Mouse (Mus musculus) intestine, postnatal 0 days (tissue): ENCODE measurements around the gene Lgr6. TPM values are rescaled to one million over a fixed set of nuclear protein-coding genes. Genes with fewer than 3 reads are reported as not detected.

Source experiments
- ATAC-seq: fragments of 200-750 bp; cut with Nextera tagmentation; 2 replicates; pipeline ENCODE4 v1.8.0; 2017; ENCODE audit warnings: mild to moderate bottlenecking, moderate TSS enrichment, moderate library complexity
- H3K27ac ChIP-seq: fragments of 300-500 bp; sonication (generic); 2 replicates; pipeline ENCODE4 v1.5.1; 2014; ENCODE audit warnings: mild to moderate bottlenecking, low read depth, low read length, moderate library complexity
- H3K27me3 ChIP-seq: fragments of 300-500 bp; sonication (generic); replicated peaks from 2 replicates; pipeline ENCODE4 v1.6.1; 2014; ENCODE audit warnings: low read length, mixed read lengths; ENCODE audit not compliant: control insufficient read depth, insufficient read depth
- H3K36me3 ChIP-seq: fragments of 300-500 bp; sonication (generic); 2 replicates; pipeline ENCODE4 v1.6.1; 2014; ENCODE audit warnings: mild to moderate bottlenecking, moderate library complexity; ENCODE audit not compliant: control insufficient read depth, insufficient read depth
- H3K4me1 ChIP-seq: fragments of 300-500 bp; sonication (generic); replicated peaks from 2 replicates; pipeline ENCODE4 v1.6.1; 2014; ENCODE audit warnings: antibody characterized with exemption, low read length, mixed read lengths; ENCODE audit not compliant: control insufficient read depth, insufficient read depth
- H3K4me2 ChIP-seq: fragments of 300-500 bp; sonication (generic); replicated peaks from 2 replicates; pipeline ENCODE4 v1.6.1; 2014; ENCODE audit warnings: low read depth, mild to moderate bottlenecking, moderate library complexity
- H3K4me3 ChIP-seq: fragments of 300-500 bp; sonication (generic); 2 replicates; pipeline ENCODE4 v1.5.1; 2014; ENCODE audit warnings: low read depth, low read length
- H3K9ac ChIP-seq: fragments of 300-500 bp; sonication (generic); 2 replicates; pipeline ENCODE4 v1.6.1; 2014; ENCODE audit warnings: mild to moderate bottlenecking, low read depth, low read length
- H3K9me3 ChIP-seq: fragments of 300-500 bp; sonication (generic); 2 replicates; pipeline ENCODE4 v1.6.1; 2016; ENCODE audit warnings: mixed run types; ENCODE audit not compliant: control insufficient read depth
- CTCF ChIP-seq: sonication (generic); IDR thresholded peaks from 2 replicates; pipeline ENCODE4 v1.5.1; 2016; ENCODE audit warnings: low read depth, mild to moderate bottlenecking, control low read depth, antibody characterized with exemption, moderate library complexity
- WGBS: fragments of 180-500 bp; shearing (Covaris S2); extraction: QIAGEN DNeasy Blood & Tissue Kit; methylation state at CpG from one replicate; pipeline ENCODE4 v1.1.7; 2014; 5-methylcytosine and 5-hydroxymethylcytosine counted together
- polyA plus RNA-seq: library from polyadenylated mRNA; unstranded; fragments of >200 nt; fragmentation: Nextera tagmentation; extraction: Ambion mirVana; gene quantifications from 2 replicates; pipeline ENCODE4 v1.2.1, GENCODE M21; 2015

Lgr6 gene
- polyA plus RNA-seq, 1 experiment from 2014 or later: 0.44 TPM

- H3K27me3 ChIP-seq: no peaks in the 10 kb centered on the region
- no peaks in the 10 kb centered on the region for H3K36me3 ChIP-seq
- 41% methylated on average over 13 of the region's 13 CpGs for WGBS
- no peak overlapping the region for H3K27ac ChIP-seq
- H3K4me1 ChIP-seq: 0 out of 2 replicates have a peak, but pooled peaks cover 3% of the 10 kb centered on the region
- no peak for TF ChIP-seq CTCF
- no peak overlapping the region for H3K4me2 ChIP-seq
- ATAC-seq: no peak
- no peaks in the 10 kb centered on the region for H3K9me3 ChIP-seq
- H3K9ac ChIP-seq: no peak overlapping the region
- H3K4me3 ChIP-seq: no peak overlapping the region
Measured at GRCm38 (mm10) chr1:135019087-135019774, 85.8 kb downstream of the Lgr6 start.

GRCm38 (mm10) chr1:135017656-135018015 is 87.4 kb downstream of the Lgr6 start:
- TF ChIP-seq CTCF: no peak
- Histone ChIP-seq H3K9me3 (no peaks in the 10 kb centered on the region), H3K36me3 (no peaks in the 10 kb centered on the region), H3K27ac (no peak overlapping the region), H3K4me1 (0 out of 2 replicates have a peak, but pooled peaks cover 3% of the 10 kb centered on the region), H3K9ac (no peak overlapping the region), H3K4me2 (no peak overlapping the region), H3K4me3 (no peak overlapping the region), H3K27me3 (no peaks in the 10 kb centered on the region)
- 85% methylated on average over 2 of the region's 2 CpGs for WGBS
- ATAC-seq: no peak

DNA sequence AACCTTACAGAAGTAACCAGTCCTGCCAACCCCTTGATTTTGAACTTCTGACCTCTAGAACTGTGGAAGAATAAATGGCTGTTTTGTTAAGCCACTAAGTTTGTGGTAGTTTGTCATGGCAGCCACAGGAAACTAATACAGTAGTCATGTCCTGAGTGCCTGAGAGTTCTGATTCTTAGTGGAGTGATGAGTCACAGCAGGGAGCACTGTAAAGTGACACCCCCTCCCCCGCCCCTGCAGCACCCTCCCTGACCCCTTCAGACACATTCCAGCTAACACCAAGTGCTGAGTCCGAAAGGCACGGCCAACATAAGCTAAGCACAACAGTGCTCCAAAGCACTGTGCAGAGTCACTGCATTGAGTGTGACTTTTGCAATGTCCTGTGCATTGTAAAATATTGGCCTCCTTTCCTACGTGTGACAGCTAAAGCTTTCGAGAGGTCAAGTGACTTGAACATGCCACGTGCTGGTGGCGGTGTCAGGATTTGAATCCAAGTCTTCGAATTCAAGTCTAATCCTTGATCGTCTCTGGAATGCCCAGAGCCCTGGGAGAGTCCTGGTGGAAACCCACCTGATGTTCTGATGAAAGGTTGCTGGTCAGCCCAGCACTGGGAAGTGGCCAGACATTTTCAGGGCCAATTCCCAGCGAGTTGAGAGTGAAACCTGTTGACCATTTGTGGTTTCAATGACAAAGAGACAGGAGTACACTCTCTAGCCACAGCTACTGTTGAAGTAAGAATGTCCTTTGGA is 88.0 kb downstream of the Lgr6 start:
- Histone ChIP-seq H3K4me3 (no peak overlapping the region), H3K4me2 (no peak overlapping the region), H3K9ac (no peak overlapping the region), H3K27me3 (no peaks in the 10 kb centered on the region), H3K27ac (no peak overlapping the region), H3K36me3 (no peaks in the 10 kb centered on the region), H3K4me1 (0 out of 2 replicates have a peak, but pooled peaks cover 3% of the 10 kb centered on the region), H3K9me3 (no peaks in the 10 kb centered on the region)
- ATAC-seq: no peak
- WGBS: 76% methylated on average over 10 of the region's 10 CpGs
- no peak for TF ChIP-seq CTCF

GRCm38 (mm10) chr1:135014921-135015445 is 90.1 kb downstream of the Lgr6 start:
- H3K9me3 ChIP-seq: no peaks in the 10 kb centered on the region
- no peaks in the 10 kb centered on the region for H3K36me3 ChIP-seq
- 68% methylated on average over 10 of the region's 10 CpGs for WGBS
- no peak overlapping the region for H3K4me3 ChIP-seq
- no peaks in the 10 kb centered on the region for H3K4me1 ChIP-seq
- no peaks in the 10 kb centered on the region for H3K27me3 ChIP-seq
- no peak overlapping the region for H3K4me2 ChIP-seq
- ATAC-seq: no peak
- no peak overlapping the region for H3K27ac ChIP-seq
- TF ChIP-seq CTCF: no peak
- no peak overlapping the region for H3K9ac ChIP-seq

GRCm38 (mm10) chr1:135012472-135012871 is 92.6 kb downstream of the Lgr6 start:
- Histone ChIP-seq H3K36me3 (no peaks in the 10 kb centered on the region), H3K27ac (no peak overlapping the region), H3K4me2 (no peak overlapping the region), H3K27me3 (no peaks in the 10 kb centered on the region), H3K9ac (no peak overlapping the region), H3K4me3 (no peak overlapping the region), H3K4me1 (no peaks in the 10 kb centered on the region), H3K9me3 (no peaks in the 10 kb centered on the region)
- WGBS: 87% methylated on average over 9 of the region's 9 CpGs
- no peak for TF ChIP-seq CTCF
- no peak for ATAC-seq

GRCm38 (mm10) chr1:135011912-135012311 is 93.2 kb downstream of the Lgr6 start:
- 92% methylated on average over 5 of the region's 5 CpGs for WGBS
- H3K36me3 ChIP-seq: no peaks in the 10 kb centered on the region
- no peak overlapping the region for H3K9ac ChIP-seq
- no peak overlapping the region for H3K4me3 ChIP-seq
- no peaks in the 10 kb centered on the region for H3K9me3 ChIP-seq
- no peak for TF ChIP-seq CTCF
- H3K4me2 ChIP-seq: no peak overlapping the region
- H3K27ac ChIP-seq: no peak overlapping the region
- H3K4me1 ChIP-seq: no peaks in the 10 kb centered on the region
- ATAC-seq: no peak
- no peaks in the 10 kb centered on the region for H3K27me3 ChIP-seq
